ENCODE assay signal across 21 mouse cellular contexts in the genomic region with DNA sequence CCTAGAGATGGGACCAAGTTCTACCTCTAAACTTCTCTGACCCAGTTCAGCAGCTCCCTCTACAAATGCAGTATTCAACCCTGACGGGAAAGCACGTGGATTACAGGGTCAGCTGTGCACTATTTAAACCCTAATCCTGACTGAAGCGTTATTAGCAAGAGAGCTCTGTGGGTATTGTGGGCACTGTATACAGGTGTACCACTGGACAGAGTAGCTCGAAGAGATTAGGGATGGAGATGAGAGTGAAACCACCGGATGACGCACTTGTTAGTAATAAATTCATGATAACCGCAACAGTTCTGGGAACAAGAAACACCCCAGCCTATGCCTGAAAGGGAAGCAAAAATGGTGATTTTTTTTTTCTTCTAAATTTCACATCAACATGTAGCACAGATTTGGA. TPM values are rescaled to one million over a fixed set of nuclear protein-coding genes. Genes with fewer than 3 reads are reported as not detected.
A peak's percentile ranks its signal among the peaks of the same experiment; 100 is the strongest.
DNase-seq lines count a peak whose midpoint lies in the region; ATAC-seq and TF ChIP-seq lines count a peak whose summit lies in the region.
"Had no signal": no experiment of that assay in that cellular context is flagged by ENCODE, and none has a peak within 500 bp of the region (broad histone marks: within the 10 kb centered on the region; RNA-seq: fewer than 3 reads in every experiment).

No protein-coding gene starts in this region.

- no peak overlapping the region for H3K4me3 ChIP-seq in gastrocnemius, adult 2 months
- H3K4me3 ChIP-seq in midbrain, embryonic 13.5 days (replicated peaks): no peak overlapping the region
- H3K4me3 ChIP-seq in midbrain, embryonic 14.5 days (replicated peaks; ENCODE audit: low read depth, low read length): no peak overlapping the region
- peak overlapping the region; percentile 20; the same call in 1 of the 2 replicates for H3K4me3 ChIP-seq in E14TG2a.4 (replicated peaks; ENCODE audit: low read length)
- no peak overlapping the region for H3K4me3 ChIP-seq in intestine, embryonic 16.5 days (ENCODE audit: low read length)
- H3K4me3 ChIP-seq: embryonic facial prominence, embryonic 15.5 days; erythroblast, embryonic 14.5 days; forebrain, embryonic 15.5 days; heart, embryonic 10.5 days; hindbrain, embryonic 15.5 days had no signal

- intact Hi-C loops in gastrocnemius, adult 2 months (cut with DNase I): no loop called here

- 47% methylated on average over 7 of the region's 7 CpGs for WGBS in midbrain, embryonic 13.5 days
- 37% methylated on average over 7 of the region's 7 CpGs for WGBS in midbrain, embryonic 14.5 days
- 81% methylated on average over 7 of the region's 7 CpGs for WGBS in intestine, embryonic 16.5 days

- DNase-seq in gastrocnemius, adult 2 months: no peak
- no peak for DNase-seq in gastrocnemius, postnatal 10 days
- DNase-seq in midbrain, embryonic 14.5 days: no peak
- DNase-seq in urinary bladder, postnatal 10 days (ENCODE audit: low spot score): no peak
- DNase-seq: adrenal gland, postnatal 14 days; cerebellum, adult 11-12 months; cerebellum, adult 9-10 months; cerebellum, postnatal 36 days; gastrocnemius, postnatal 25 days; heart, adult 18-20 months; heart, postnatal 14 days had no signal

- 0 out of 2 replicates have a peak, but pooled peaks have one; percentile 40 for ATAC-seq in midbrain, embryonic 13.5 days
- ATAC-seq in midbrain, embryonic 14.5 days (ENCODE audit: low FRiP score, low TSS enrichment): no peak
- ATAC-seq in granulocyte monocyte progenitor cell, adult 5-6 weeks (replicated peaks; ENCODE audit: poor library complexity, severe bottlenecking): peak; percentile 38
- ATAC-seq in intestine, embryonic 16.5 days: no peak
- ATAC-seq: forebrain, embryonic 15.5 days; Patski had no signal

- H3K36me3 ChIP-seq in midbrain, embryonic 13.5 days: no peaks in the 10 kb centered on the region
- H3K36me3 ChIP-seq in midbrain, embryonic 14.5 days (ENCODE audit: control insufficient read depth, insufficient read depth, low read length): no peaks in the 10 kb centered on the region
- peaks cover 18% of the 10 kb centered on the region; the same call in 1 of the 2 replicates for H3K36me3 ChIP-seq in E14TG2a.4 (ENCODE audit: insufficient read depth, low read length)
- no peaks in the 10 kb centered on the region for H3K36me3 ChIP-seq in intestine, embryonic 16.5 days (ENCODE audit: control insufficient read depth, insufficient read depth, low read length)
- H3K36me3 ChIP-seq: embryonic facial prominence, embryonic 15.5 days; forebrain, embryonic 15.5 days; heart, embryonic 10.5 days; hindbrain, embryonic 15.5 days had no signal

- no peak overlapping the region for H3K9ac ChIP-seq in midbrain, embryonic 13.5 days (replicated peaks)
- no peak overlapping the region for H3K9ac ChIP-seq in midbrain, embryonic 14.5 days (replicated peaks; ENCODE audit: low read length)
- H3K9ac ChIP-seq in intestine, embryonic 16.5 days (ENCODE audit: low read depth, low read length): no peak overlapping the region
- H3K9ac ChIP-seq: embryonic facial prominence, embryonic 15.5 days; forebrain, embryonic 15.5 days; hindbrain, embryonic 15.5 days had no signal

- H3K9me3 ChIP-seq in midbrain, embryonic 13.5 days: no peaks in the 10 kb centered on the region
- H3K9me3 ChIP-seq in midbrain, embryonic 14.5 days (ENCODE audit: control insufficient read depth, low read length): no peaks in the 10 kb centered on the region
- no peaks in the 10 kb centered on the region for H3K9me3 ChIP-seq in E14TG2a.4 (ENCODE audit: low read length)
- H3K9me3 ChIP-seq in intestine, embryonic 16.5 days (ENCODE audit: control insufficient read depth, low read length): no peaks in the 10 kb centered on the region
- H3K9me3 ChIP-seq: embryonic facial prominence, embryonic 15.5 days; forebrain, embryonic 15.5 days; heart, embryonic 10.5 days; hindbrain, embryonic 15.5 days had no signal

- H3K27ac ChIP-seq in gastrocnemius, adult 2 months: peak overlapping the region; percentile 35; the same call in 1 of the 2 replicates
- no peak overlapping the region for H3K27ac ChIP-seq in midbrain, embryonic 13.5 days
- H3K27ac ChIP-seq in midbrain, embryonic 14.5 days (replicated peaks; ENCODE audit: low read depth, low read length): no peak overlapping the region
- H3K27ac ChIP-seq in intestine, embryonic 16.5 days (ENCODE audit: low read length): no peak overlapping the region
- H3K27ac ChIP-seq: embryonic facial prominence, embryonic 15.5 days; forebrain, embryonic 15.5 days; hindbrain, embryonic 15.5 days had no signal

- H3K27me3 ChIP-seq in midbrain, embryonic 13.5 days: no peaks in the 10 kb centered on the region
- no peaks in the 10 kb centered on the region for H3K27me3 ChIP-seq in midbrain, embryonic 14.5 days (ENCODE audit: control insufficient read depth, insufficient read depth, low read length)
- H3K27me3 ChIP-seq in E14TG2a.4 (ENCODE audit: insufficient read depth, low read length): no peaks in the 10 kb centered on the region
- no peaks in the 10 kb centered on the region for H3K27me3 ChIP-seq in intestine, embryonic 16.5 days (replicated peaks; ENCODE audit: control insufficient read depth, insufficient read depth, low read length)
- H3K27me3 ChIP-seq: embryonic facial prominence, embryonic 15.5 days; forebrain, embryonic 15.5 days; hindbrain, embryonic 15.5 days; Patski had no signal

- TF ChIP-seq CTCF in gastrocnemius, adult 2 months (IDR thresholded peaks at IDR 0.05): no peak
- TF ChIP-seq CTCF in E14TG2a.4 (conservative IDR thresholded peaks at IDR 0.05; ENCODE audit: low read length): no peak

- H3K4me1 ChIP-seq in midbrain, embryonic 13.5 days (replicated peaks): peaks cover 35% of the 10 kb centered on the region
- H3K4me1 ChIP-seq in midbrain, embryonic 14.5 days (ENCODE audit: control insufficient read depth, insufficient read depth, low read length): 0 out of 2 replicates have a peak, but pooled peaks cover 6% of the 10 kb centered on the region
- peaks cover 71% of the 10 kb centered on the region for H3K4me1 ChIP-seq in E14TG2a.4 (replicated peaks; ENCODE audit: low read depth, low read length)
- 0 out of 2 replicates have a peak, but pooled peaks cover 7% of the 10 kb centered on the region for H3K4me1 ChIP-seq in intestine, embryonic 16.5 days (ENCODE audit: control insufficient read depth, insufficient read depth, low read length)

- no peak overlapping the region for H3K4me2 ChIP-seq in midbrain, embryonic 13.5 days (replicated peaks)
- H3K4me2 ChIP-seq in midbrain, embryonic 14.5 days (ENCODE audit: low read length): no peak overlapping the region
- no peak overlapping the region for H3K4me2 ChIP-seq in intestine, embryonic 16.5 days (ENCODE audit: low read depth, low read length)
- H3K4me2 ChIP-seq: embryonic facial prominence, embryonic 15.5 days; forebrain, embryonic 15.5 days; hindbrain, embryonic 15.5 days had no signal

RNA-seq across cellular contexts. Expression of a gene that starts 57.0 kb away (rescaled TPM):
- 1 to 10 TPM; 2.0 to 6.2 TPM for total RNA-seq in gastrocnemius, adult 2 months (2021)
- total RNA-seq in gastrocnemius, postnatal 10 days (2021): 1 to 10 TPM; 8.8 to 9.8 TPM
- polyA plus RNA-seq in midbrain, embryonic 13.5 days (2015; fragmentation: Nextera tagmentation; extraction: Ambion mirVana): 8.5 and 8.8 TPM in 2 replicates
- polyA plus RNA-seq in midbrain, embryonic 14.5 days (2014; fragmentation: Nextera tagmentation; extraction: Ambion mirVana): 13.3 and 14.4 TPM in 2 replicates
- 14.7 and 32.6 TPM in 2 replicates for total RNA-seq in granulocyte monocyte progenitor cell, adult 5-6 weeks (2014; fragmentation: Nextera tagmentation)
- 12.2 and 15.3 TPM in 2 replicates for total RNA-seq in granulocyte monocyte progenitor cell, adult 5-6 weeks (2017)
- polyA plus RNA-seq in intestine, embryonic 16.5 days (2015; fragmentation: Nextera tagmentation; extraction: Ambion mirVana): 4.9 and 10.5 TPM in 2 replicates

Comparison
In these comparisons a context has a peak if more than half of its experiments do, and no peak if none do; other contexts are left out.
1. ATAC-seq: peak in midbrain, embryonic 13.5 days (single experiment) and granulocyte monocyte progenitor cell, adult 5-6 weeks (single experiment); none in midbrain, embryonic 14.5 days (single experiment) and intestine, embryonic 16.5 days (single experiment).